Mouse (Mus musculus): ENCODE results near the gene M1ap.

Gene M1ap

DNA sequence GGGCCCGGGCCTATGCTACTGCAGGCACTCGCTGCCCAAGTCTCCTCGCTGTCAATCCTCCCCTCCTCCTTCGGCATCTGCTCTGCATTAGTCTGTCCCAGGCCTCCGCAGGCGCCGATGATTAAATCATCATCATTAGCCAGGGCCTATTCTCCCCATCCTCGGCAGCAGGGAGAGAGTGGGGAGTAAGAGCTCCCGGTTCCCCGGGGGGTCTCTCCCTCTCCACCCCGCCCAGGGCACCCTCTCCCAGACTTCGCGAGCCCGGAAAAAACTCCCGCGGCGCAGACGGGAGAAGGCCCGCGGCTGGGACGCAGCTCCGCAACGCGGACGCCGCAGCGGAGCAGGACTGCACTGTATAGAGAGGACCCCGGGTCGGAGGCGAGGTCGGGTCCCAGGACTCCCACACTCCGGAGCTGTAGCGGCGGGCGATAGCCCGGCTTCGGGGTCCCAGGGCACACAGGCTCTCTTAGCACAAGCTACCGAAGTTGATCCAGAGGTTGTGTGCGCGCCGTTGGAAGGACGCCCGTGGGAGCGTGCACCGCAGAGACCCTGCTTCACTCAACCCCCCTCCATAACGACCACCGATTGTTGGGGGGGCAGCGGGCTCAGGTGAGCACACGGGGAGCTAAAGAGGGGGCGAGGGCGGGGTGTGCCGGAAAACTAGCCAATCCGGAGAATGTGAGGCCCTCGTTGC lies 131.1 kb downstream of the M1ap start, which contains the start of gene Pcgf1:
TSS of gene Pcgf1 (plus strand) at position 240 of the 694 bp plus-strand sequence.
- DNase-seq, result peak in 1 of 2 experiments; percentile 67

DNA sequence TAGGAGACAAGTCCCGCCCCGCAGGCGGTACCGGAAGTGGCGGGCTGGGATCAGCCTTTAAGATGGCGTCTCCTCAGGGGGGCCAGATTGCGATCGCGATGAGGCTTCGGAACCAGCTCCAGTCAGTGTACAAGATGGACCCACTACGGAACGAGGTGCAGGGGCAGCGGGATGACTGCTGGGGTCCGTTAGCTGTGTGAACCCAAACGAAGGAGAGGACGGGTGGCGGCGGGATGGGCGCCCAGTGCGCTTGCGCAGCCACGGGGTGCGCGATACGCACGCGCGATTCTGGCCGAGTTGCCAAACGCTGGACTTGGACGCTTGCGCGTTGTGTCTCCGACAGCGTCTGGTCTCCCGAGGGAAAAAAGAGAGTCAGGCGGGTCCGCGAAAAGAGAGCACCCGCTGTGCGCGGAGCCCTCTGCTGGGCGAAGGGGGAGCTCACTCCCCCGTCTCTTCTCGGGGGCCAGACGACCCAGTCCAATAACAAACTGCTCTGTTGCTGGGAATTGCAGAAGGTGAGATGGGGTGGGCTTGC lies 131.7 kb downstream of the M1ap start:
- peak; percentile 100 for DNase-seq
